8 mouse cellular contexts compared by ENCODE assay signal in the genomic region with DNA sequence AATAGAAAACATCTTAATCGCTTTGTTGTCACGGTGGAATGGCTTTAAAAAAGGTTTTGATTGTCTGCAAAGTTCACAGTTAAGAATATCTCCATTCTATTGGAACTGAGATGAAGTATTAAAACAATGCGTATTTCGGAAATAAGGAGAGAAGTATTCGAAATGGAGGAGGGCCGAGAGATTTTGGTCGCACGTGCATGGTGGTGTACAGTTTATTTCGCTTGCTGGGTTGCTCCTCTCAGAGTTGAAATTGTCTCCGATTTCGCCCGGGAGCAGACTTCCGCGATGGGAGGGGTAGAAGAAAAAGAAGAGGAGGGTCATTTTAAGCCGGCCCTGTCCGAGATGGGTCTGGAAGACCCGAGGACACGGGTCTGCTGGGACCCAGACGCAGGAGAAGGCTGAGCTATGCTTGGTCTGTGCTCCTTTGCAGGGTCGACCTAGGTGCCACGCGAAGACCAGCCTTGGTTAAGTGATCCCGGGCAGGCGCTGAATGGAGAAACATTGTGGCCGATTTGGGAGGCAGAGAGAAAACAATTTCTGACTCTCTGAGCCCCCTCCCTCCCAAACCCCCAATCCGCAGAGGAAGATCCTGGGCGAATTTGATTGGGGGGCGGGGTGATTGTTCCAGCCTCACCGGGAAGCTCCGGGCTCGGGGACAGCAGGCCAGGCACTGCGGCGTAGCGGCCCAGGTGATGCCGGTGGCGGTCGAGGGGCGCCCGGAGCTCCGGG. TPM values are rescaled to one million over a fixed set of nuclear protein-coding genes. Genes with fewer than 3 reads are reported as not detected.
DNase-seq lines count a peak whose midpoint lies in the region; ATAC-seq lines count a peak whose summit lies in the region.

No protein-coding gene starts in this region.

- H3K27ac ChIP-seq in heart, embryonic 10.5 days, result peak overlapping the region; percentile 99
- H3K27ac ChIP-seq in kidney, embryonic 16.5 days (ENCODE audit: low read length), result peak overlapping the region; percentile 96
- peak overlapping the region; percentile 97 for H3K27ac ChIP-seq in midbrain, embryonic 11.5 days (ENCODE audit: low read depth, low read length)

- H3K36me3 ChIP-seq in heart, embryonic 10.5 days, result peaks cover 9% of the 10 kb centered on the region; the same call in 1 of the 2 replicates
- H3K36me3 ChIP-seq in kidney, embryonic 16.5 days (ENCODE audit: insufficient read depth, low read length), result no peaks in the 10 kb centered on the region
- H3K36me3 ChIP-seq in midbrain, embryonic 11.5 days (ENCODE audit: control insufficient read depth, insufficient read depth, low read length), result no peaks in the 10 kb centered on the region

- H3K4me2 ChIP-seq in kidney, embryonic 16.5 days (replicated peaks; ENCODE audit: low read depth, low read length), result peak overlapping the region; percentile 88
- H3K4me2 ChIP-seq in midbrain, embryonic 11.5 days, result peak overlapping the region; percentile 79

- H3K4me3 ChIP-seq in heart, embryonic 10.5 days, result peak overlapping the region; percentile 89
- peak overlapping the region; percentile 77 for H3K4me3 ChIP-seq in kidney, embryonic 16.5 days (ENCODE audit: low read length)
- peak overlapping the region; percentile 97 for H3K4me3 ChIP-seq in midbrain, embryonic 11.5 days (ENCODE audit: low read depth, low read length)

- H3K9ac ChIP-seq in kidney, embryonic 16.5 days (replicated peaks; ENCODE audit: low read length), result peak overlapping the region; percentile 96
- peak overlapping the region; percentile 100 for H3K9ac ChIP-seq in midbrain, embryonic 11.5 days (ENCODE audit: low read length)

- H3K9me3 ChIP-seq in heart, embryonic 10.5 days, result no peaks in the 10 kb centered on the region
- H3K9me3 ChIP-seq in kidney, embryonic 16.5 days (ENCODE audit: low read length), result no peaks in the 10 kb centered on the region
- H3K9me3 ChIP-seq in midbrain, embryonic 11.5 days (ENCODE audit: control insufficient read depth, low read length), result no peaks in the 10 kb centered on the region

- no peak for ATAC-seq in frontal cortex, adult (ENCODE audit: low TSS enrichment)
- no peak for ATAC-seq in kidney, embryonic 16.5 days (ENCODE audit: low FRiP score, low TSS enrichment)
- ATAC-seq in midbrain, embryonic 11.5 days (ENCODE audit: low FRiP score), result no peak

- no peaks in the 10 kb centered on the region for H3K27me3 ChIP-seq in heart, embryonic 10.5 days (ENCODE audit: insufficient read depth, poor library complexity, severe bottlenecking)
- no peaks in the 10 kb centered on the region for H3K27me3 ChIP-seq in kidney, embryonic 16.5 days (ENCODE audit: insufficient read depth, low read length)
- no peaks in the 10 kb centered on the region for H3K27me3 ChIP-seq in midbrain, embryonic 11.5 days (ENCODE audit: control insufficient read depth, insufficient read depth, low read length)

- under 1% methylated on average over 40 of the region's 40 CpGs for WGBS in heart, embryonic 10.5 days
- WGBS in kidney, embryonic 16.5 days, result under 1% methylated on average over 40 of the region's 40 CpGs
- under 1% methylated on average over 40 of the region's 40 CpGs for WGBS in midbrain, embryonic 11.5 days

- peaks cover 45% of the 10 kb centered on the region for H3K4me1 ChIP-seq in heart, embryonic 10.5 days
- peaks cover 33% of the 10 kb centered on the region for H3K4me1 ChIP-seq in kidney, embryonic 16.5 days (ENCODE audit: insufficient read depth, low read length)
- peaks cover 18% of the 10 kb centered on the region for H3K4me1 ChIP-seq in midbrain, embryonic 11.5 days (ENCODE audit: control insufficient read depth, insufficient read depth, low read length)

- peak; percentile 60 to 64 for DNase-seq in frontal cortex, postnatal 36 days (ENCODE audit: low spot score in 2 of 2)
- DNase-seq in 3T3-L1 (ENCODE audit: low read depth, low spot score), result peak; percentile 63
- DNase-seq in cerebellum, adult 9-10 months, result peak; percentile 60
- no peak for DNase-seq in heart, embryonic 10.5 days (ENCODE audit: low spot score)
- peak; percentile 98 for DNase-seq in midbrain, embryonic 11.5 days (ENCODE audit: low spot score, missing footprints)
- peak; percentile 74 for DNase-seq in yolk sac, embryonic 10.5 days (ENCODE audit: low spot score)

RNA-seq across cellular contexts. Expression of a gene that starts 2.8 kb away (rescaled TPM):
- 7.7 and 12.9 TPM in 2 replicates for polyA plus RNA-seq in heart, embryonic 10.5 days (2016; fragmentation: Nextera tagmentation; extraction: Ambion mirVana)
- 13.2 and 14.2 TPM in 2 replicates for polyA plus RNA-seq in kidney, embryonic 16.5 days (2015; fragmentation: Nextera tagmentation; extraction: Ambion mirVana)
- 17.6 and 20.6 TPM in 2 replicates for polyA plus RNA-seq in midbrain, embryonic 11.5 days (2014; fragmentation: Nextera tagmentation; extraction: Ambion mirVana)
